Mouse (Mus musculus) CH12.LX (cell line): ENCODE measurements around the gene Tmem125.

Experiments
- CTCF ChIP-seq, 2 experiments: IDR thresholded peaks in 1 of 2; conservative IDR thresholded peaks in 1 of 2; 2 replicates each; pipeline ENCODE4 v1.5.1; 2011 to 2012; ENCODE audit warnings: low read depth in 2 of 2, low read length in 2 of 2, improper control_type of control experiment in 1 of 2, inconsistent platforms in 1 of 2, mild to moderate bottlenecking in 1 of 2, moderate library complexity in 1 of 2
- USF1 ChIP-seq: IDR thresholded peaks from 2 replicates; pipeline ENCODE4 v1.6.1; 2014; ENCODE audit warnings: low read depth, mild to moderate bottlenecking, inconsistent platforms, low read length, improper control_type of control experiment

DNA sequence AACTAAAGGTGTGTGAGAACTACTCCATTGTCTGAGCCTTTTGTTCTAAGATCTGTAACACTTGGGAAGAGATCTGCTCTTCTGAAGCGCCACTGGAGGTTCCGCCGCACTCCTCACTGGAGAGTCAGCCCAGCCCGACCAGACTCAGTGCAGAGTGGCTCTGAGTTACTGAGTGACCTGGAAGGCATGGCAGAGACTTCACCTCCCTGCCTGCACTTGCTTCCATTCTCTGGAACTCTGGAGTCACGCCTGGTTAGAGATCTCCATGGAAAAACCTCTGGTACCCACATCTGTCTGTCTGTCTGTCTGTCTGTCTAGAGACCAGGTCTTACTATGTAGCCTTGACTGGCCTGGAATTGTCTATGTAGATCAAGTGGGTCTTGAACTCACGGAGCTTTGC lies 8.2 kb downstream of the Tmem125 start:
- no peak for TF ChIP-seq USF1
- TF ChIP-seq CTCF (conservative IDR thresholded peaks at IDR 0.05 in 1 of 2, IDR thresholded peaks at IDR 0.05 in 1 of 2; ENCODE audit: low read depth in 2 of 2, low read length in 2 of 2), result no peak
